Mouse (Mus musculus): ENCODE measurements around the gene Fam71f2.

DNA sequence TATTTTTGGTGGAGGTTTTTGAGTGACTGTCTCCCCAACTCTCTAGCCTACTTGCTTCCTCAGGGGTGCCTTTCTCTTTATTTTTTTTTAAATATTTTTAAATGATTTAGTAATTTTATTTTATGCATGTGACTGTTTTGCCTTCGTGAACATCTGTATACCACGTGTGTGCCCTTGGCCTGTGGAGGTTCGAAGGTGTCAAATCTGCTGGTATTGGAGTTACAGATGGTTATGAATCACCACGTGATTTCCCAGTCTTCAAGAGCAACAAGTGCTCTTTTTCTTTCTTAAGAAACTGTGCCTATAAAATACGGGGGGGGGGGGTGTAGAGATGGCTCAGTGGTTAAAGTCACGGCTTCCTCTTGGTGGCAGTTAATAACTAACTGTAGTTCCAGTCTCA, 42.2 kb downstream of the Fam71f2 start:
- TF ChIP-seq CTCF (IDR thresholded peaks at IDR 0.05 in 2 of 3, conservative IDR thresholded peaks at IDR 0.05 in 1 of 3; ENCODE audit: control insufficient read depth in 1 of 3, insufficient read depth in 1 of 3, low read depth in 2 of 3, low read length in 3 of 3, poor library complexity in 1 of 3, severe bottlenecking in 1 of 3) (no peak), KAT2A (conservative IDR thresholded peaks at IDR 0.05; ENCODE audit: low read depth, low read length) (no peak), TCF12 (IDR thresholded peaks at IDR 0.05; ENCODE audit: low read depth, low read length) (no peak), RCOR1 (IDR thresholded peaks at IDR 0.05; ENCODE audit: low read depth, low read length) (no peak), ELF1 (IDR thresholded peaks at IDR 0.05; ENCODE audit: low read depth, low read length) (no peak), CHD1 (IDR thresholded peaks at IDR 0.05; ENCODE audit: low read depth, low read length) (no peak), TAL1 (IDR thresholded peaks at IDR 0.05; ENCODE audit: low read length) (no peak), TBP (IDR thresholded peaks at IDR 0.05; ENCODE audit: low read depth, low read length) (no peak), ZKSCAN1 (IDR thresholded peaks at IDR 0.05; ENCODE audit: low read depth, low read length) (no peak)
